Mouse (Mus musculus) spleen, embryonic (tissue): ENCODE results near the gene Lhfp.
"Not testable (repeated sequence)": the region's sequence is repeated elsewhere in the genome, so short reads cannot be mapped to it uniquely, and the experiment has no call there.

ENCODE experiments used
- CTCF ChIA-PET: fragments of 350-600 bp; sonication (Branson Sonifier 250); formaldehyde crosslinking; loops from one replicate; lab custom pipeline; 2022; lab: Charles Lee

The Lhfp gene

DNA sequence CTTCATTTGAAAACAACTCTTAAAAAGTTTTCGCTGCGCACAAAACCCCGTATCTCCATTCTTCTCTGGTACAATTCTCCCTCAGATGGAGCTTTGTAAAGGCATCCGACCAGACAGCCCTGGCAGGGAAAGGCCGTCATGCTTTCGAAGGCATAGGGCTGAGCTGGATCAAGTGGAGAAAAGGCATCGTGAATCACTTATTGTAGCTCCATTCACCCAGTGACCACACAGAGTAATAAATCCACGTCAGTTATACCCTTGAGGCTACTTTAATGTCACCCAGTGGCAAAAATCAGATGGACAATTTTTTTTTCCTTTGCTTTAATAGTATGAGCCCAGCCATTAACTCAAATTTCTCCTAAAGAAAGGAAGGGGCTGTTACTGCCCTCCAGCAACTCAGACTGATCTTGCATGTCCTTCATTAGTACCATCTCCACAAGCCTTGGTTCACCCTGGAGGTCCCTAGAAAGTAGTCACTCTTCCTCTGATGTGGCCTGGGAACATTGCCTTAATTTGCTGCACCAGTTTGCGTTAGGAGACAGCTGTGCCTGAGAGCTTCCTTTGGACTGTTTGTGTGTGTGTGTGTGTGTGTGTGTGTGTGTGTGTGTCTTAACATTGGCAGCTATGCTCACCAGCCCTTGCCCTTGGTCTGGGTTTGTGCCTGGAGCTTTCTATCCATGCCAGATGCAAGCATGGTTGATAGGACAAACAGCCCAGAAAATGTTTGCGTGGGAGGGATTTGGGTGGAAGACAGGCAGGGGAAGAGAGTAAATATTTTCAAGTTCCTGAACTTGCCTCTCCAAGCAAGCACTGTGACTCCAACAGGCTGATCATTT, 169.6 kb downstream of the Lhfp start:
- CTCF ChIA-PET, result no interaction called here

DNA sequence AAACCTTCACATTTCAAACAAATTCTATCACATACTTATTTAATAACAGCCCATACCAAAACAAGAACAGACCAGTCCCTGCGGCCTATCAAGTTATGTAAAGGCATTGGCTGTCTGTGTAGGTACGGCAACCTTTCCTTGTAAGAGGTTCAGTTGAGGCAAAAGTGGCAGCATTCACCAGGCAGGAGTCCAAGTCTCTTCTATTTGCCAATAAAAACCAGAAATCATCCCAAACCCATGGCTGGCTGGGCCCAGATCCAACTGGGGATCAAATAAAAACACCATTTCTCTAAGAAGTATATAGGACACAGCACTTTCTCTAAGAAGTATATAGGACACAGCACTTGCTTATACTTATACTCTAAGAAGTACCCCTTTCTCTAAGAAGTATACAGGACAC, 171.3 kb downstream of the Lhfp start:
- CTCF ChIA-PET, result no interaction called here

DNA sequence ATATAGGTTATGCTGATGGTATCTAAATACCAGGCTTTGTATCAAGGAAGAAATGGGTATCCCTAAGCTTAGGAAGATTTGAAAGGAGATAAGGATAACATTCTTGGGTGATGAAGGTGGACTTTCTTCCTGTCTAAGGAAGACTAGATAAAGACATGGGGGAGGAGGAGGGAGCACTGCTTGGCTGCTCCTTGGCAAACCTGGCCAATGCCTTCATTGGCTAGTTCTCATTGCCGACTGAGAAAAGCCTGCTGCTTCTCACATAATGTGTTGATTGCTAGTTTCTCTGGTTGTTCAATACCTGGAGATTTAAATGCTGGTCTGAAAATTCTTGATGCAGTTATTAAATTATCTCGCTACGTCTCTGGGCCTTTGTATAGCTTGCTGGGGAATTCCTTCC, 172.0 kb downstream of the Lhfp start:
- CTCF ChIA-PET, result no interaction called here

DNA sequence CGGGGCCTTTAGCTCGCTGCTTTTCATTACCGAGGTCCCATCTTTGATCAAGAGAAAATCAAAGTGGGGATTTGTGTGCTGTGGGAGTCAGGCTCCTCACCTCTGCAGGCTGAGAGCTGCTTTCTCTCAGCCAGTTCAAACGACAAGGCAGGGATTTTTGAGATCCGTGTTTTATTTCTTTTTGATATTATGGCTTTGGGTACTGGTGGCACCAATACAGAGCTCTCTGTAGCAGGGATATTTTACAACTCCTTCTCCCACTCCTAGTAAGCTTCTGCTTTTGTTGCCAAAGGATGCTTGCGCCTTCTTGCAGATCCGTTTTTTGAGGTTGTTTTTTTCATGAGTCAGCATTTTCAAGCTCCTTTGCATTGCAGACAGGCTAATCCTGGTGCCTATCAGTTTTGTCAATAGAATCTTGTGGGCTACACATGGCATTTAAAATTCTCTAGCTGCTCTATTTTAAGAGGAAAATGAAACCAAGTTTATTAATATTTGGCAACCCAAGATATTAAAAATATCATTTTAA, 172.5 kb downstream of the Lhfp start:
- CTCF ChIA-PET, result no interaction called here

DNA sequence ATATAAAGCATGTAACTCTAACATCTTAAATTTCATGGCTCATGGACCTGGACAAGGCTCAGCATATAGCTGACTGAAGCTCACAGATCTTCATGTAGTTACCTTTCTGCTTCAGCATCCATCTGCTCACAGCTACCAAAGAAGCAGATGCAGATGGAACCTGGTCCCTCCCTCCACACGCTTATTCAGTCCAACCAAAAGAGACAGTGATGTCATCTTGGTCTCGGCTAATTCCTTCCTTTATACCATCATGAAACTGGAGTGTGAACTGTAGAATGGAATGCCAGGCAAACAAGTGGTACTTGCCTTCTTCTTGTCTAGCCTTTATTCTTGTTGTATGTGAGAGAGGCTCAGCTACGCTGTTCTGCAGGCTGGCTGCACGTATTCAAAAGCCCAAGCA, 173.1 kb downstream of the Lhfp start:
- CTCF ChIA-PET, result no interaction called here

DNA sequence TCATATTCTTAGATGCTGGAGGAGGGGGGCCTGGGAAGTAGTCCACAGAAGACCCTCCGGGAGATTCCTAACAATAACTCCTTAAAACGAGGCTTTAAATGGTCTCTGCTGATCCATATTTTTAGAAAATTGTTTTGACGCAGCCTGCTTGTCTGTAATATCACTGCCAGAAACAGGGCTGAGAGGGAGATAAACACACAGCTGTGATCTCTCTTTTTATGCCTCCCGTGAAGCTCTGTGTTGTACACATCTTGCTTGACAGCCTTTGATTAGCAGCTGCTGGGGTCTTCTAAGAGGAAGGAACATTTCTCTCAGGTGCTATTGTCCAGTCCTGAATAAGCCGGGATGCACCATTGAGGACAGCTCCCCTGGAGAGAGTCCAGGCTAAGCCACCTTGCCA, 176.4 kb downstream of the Lhfp start:
- CTCF ChIA-PET, result no interaction called here

DNA sequence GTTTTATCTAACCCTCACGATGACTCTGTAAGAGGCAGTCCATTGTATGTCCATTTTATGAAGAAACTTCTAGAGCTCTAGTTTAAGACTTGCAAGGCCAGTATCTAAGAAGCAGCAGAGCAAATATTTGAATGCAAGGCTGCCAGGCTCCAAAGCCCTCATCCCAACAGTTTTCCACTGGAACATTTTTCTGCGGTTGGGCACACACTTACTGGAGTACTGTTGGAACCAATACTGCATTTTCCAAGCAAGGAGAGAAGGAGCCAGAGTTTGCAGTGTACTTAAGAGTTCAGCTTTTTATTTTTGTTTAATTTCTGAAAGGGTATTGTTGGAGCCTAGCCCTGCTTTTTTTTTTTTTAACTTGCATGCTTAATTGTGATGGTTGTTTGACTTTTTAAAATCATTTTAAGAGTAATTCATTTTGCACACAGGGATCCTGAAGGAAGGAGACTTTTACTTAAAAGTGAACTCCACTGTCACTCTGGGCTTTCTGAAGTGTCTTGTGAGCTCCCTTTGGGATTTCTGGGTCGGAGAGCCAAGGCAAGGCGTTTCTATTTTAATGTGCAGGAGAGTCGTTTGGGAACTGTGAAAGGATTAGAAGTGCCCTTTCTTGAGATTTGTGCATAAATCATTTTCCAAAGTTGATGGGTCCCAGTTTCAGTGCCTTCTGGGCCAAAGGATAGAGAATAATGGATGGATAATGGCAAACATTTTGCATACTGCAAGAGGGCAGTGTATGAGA, 180.4 kb downstream of the Lhfp start:
- CTCF ChIA-PET, result interaction anchor here (0.7 kb wide), 1 partner anchor 1836 kb away, joined by 4 read pairs; no protein-coding TSS in a partner anchor

DNA sequence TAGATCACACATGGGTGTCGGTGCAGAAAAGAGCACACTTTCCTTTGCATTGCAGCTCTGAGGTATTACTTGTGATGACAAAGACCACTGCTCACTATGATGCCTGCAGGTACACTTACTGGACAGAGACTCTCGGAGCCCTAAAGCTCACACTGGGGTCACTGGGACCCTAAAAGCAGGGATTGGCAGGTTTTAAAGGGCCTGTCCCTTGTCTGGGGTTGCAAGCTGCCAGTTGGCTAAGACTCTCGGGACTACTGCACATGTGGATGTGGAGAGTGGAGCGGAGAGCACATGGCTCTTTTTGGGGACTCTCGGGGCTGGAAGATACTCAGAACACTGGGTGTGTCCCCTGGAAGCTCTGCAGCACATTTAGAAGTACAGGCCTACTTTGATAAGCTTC, 182.8 kb downstream of the Lhfp start:
- CTCF ChIA-PET, result no interaction called here

DNA sequence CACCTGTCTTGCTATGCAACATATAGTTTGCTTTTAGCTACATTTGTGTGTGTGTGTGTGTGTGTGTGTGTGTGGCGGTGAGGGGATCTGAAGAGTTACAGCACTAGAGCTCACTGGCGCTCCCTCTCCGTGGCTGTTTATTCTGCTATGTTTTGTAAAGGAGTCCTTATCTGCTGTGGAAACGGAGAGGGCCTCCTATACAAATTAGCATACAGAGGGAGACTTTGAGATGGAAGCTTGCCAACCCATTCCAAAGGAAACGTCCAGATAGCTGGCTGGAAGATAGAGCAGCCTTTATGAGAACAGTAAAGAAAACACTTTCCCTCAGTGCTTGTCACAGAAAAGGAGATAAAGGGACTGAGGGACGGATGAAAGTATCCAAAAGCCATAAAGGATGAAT, 184.4 kb downstream of the Lhfp start:
- CTCF ChIA-PET, result no interaction called here

DNA sequence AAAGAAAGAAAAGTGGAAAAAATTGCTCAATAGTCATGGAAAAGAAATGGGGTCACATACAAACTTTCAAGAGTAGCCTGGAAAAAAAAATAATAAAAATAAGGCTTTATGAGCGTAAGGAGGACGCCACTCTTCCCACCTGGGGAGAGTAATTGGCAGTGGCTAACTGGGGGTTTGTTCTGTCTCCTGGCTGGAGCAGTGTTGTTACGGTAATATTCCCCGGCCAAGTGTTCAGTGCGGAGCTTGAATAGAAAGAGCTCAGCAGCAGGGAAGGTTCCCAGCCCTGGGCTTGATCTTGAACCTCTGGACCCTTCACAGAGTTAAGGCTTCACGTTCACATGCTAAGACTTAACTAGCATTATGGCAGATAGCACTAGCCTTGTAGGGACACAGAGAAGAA, 184.9 kb downstream of the Lhfp start:
- CTCF ChIA-PET, result no interaction called here

DNA sequence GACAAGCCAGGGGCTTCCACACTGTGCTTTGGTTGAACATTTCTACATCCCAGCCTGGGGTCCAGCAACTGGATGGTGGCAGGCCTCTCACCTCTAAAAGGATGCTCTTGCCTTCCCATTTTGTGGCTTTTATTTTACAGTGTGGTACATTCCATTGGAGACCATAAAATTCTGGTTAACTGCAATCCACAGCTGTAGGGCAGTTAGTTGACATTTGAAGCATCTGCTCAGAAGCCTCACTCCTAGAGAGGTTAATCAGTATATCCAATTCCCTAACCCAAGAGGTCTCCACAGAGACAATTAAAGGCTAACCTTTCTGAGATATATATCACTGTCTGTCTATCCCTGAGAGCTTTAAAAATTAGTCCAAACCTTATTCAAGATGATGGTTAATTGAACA, 186.5 kb downstream of the Lhfp start:
- CTCF ChIA-PET, result no interaction called here

DNA sequence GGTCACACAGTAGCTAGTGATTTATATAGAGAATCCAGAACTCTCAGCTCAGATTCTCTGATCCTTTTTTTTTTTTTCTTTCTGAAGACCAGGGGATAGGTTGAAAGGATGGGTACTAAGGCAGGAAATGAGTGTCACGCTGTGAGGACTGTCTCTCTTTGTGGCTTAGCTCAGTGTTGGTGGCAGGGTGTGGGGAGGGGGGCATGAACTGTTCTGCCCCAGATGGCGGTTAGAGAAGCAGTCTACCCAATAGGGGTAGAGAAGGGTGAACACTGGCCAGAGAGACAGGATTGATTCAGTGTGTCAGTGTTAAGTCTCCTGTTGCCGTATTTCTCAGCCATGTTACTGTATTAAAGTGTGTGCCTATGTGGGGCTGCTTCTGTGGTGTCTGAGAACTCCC, 189.2 kb downstream of the Lhfp start:
- CTCF ChIA-PET, result interaction anchor here (0.6 kb wide), 1 partner anchor 239 kb away, joined by 3 read pairs; no protein-coding TSS in a partner anchor

DNA sequence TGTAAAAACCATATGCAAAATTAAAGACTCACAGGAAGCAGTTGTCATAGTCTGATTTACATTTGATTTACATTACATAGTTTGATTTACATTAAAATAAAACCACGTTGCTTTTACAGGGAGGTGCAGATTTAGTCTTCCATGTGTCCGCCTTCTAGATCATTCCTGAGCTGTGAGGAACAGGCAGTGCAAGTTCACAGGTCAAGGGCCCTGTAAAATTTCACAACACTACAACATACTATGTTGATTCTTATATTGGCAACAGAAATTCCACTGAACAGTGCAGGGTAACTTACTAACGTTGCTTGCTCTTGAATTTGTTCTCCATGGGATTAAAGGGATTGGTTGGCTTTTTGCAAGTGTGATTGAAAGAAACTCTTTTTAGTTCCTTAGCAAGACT, 189.8 kb downstream of the Lhfp start:
- CTCF ChIA-PET, result no interaction called here

DNA sequence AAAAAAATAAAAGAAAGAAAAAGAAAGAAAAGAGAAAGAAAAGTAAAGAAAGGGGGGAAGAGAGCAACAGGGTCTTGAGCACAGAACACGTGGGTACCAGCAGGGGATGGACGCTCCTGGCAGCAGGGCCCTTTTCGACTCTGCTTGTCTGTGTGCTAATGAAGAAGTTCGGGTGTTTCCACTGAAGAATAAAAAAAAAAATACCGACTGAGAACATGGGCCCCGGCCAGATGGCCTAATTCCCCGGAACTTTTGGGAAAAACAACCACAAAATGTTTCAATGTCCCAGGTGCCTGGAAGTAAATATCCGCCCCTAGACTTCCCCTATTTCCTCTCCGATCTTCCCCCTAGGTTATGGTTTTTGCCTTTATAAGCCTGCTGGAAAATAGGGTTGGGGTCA, 191.1 kb downstream of the Lhfp start:
- CTCF ChIA-PET, result not testable (repeated sequence)

DNA sequence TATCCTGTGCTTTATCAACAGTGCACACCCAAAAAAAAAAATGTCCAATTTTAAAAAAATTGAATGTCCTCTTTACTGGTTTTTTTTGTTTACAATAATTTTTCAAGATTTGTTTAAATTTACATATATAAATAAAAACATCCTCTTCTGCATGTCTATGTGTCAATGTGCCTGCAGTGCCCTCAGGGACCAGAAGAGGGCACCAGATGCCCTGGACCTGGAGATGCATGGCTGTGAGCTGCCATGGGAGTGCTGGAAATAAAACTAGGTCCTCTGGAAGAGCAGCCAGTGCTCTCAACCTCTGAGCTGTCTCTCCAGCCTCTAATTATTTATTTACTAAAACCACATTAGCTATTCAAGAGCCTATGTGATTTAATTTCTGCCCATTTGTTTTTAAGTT, 193.4 kb downstream of the Lhfp start:
- CTCF ChIA-PET, result interaction anchor here (0.6 to 0.7 kb wide), 5 partner anchors 25 to 1541 kb away, joined by 3 to 15 read pairs (median 5); no protein-coding TSS in a partner anchor

DNA sequence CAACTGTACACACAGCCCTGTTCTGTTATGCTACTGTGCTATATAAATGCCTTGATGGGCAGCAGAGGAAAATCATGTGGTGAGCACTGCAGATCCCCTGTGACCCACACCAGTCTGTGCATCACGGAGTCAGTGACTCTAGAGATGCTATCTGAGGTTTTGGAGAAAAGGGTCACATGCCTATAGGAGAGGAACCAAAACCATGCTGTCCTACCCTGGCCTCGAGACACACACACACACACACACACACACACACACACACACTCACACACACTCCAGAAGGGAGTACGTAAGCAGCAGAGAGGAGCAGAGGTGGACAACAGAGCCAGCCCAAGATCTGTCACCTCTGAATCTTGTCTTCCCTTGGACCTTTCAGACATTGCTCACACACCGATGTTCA, 195.1 kb downstream of the Lhfp start:
- CTCF ChIA-PET, result no interaction called here

DNA sequence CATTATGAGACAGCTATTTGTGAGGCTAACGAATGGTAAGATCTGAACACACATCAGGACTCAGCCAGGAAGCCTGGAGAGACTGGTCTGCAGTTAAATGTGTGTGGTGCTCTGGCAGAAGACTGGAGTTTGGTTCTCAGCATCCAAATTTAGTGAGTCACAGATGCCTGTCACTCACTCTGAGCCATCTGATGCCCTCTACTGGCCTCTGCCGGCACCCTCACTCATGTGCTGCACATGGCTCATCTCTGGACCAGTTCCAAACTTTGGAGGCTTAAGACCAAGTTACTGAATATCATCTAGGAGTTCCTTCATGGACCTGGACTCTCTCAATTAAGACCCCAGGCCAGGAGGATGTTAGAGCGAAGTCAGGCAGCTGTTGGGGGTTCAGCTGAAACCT, 198.8 kb downstream of the Lhfp start:
- CTCF ChIA-PET, result no interaction called here

DNA sequence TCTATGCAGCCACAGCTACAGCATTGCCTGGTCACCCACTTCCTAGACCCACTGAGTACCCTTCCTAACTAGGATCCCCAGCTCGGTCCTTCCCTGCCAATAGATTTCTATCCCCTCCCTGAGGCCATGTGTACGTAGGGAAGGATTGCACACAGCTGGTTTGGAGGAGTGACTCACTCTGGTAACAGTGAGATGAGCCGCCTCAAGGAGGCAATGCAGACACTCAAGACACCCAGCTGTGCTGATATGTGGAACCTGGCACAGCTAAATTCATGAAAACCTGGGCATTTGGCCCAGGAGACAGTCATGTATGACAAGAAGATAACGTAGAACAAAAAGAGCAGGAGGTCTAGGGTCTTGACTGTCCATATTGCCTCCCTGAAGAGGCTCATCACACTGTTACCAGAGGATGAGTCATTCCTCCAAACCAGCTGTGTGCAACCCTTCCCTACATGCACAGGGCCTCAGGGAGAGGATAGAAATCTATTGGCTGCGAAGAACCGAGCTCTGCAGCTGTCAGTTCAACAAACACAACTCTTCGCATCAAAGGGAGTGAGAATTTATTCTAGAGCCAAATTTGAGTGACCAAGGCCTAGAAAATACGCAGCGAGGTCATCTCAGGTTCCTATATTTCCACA, 204.4 kb downstream of the Lhfp start:
- CTCF ChIA-PET, result no interaction called here

DNA sequence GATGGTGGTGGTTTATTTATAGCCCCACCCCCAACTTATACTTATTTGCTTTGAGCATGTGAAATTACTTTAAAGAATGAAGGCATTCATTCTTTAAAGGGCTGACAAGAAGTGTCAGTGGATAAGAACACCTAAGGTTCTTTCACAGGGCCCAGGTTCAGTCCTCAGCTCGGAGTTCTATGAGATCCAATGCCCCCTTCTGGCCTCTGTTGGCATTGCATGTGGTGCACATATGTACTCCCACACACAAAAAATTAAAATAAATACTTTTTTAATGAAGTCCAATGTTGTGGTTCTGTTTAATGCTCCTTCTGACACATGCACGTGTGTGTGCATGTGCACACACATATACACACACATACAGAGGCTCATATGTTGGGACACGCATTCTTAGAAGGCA, 205.8 kb downstream of the Lhfp start:
- CTCF ChIA-PET, result interaction anchor here (0.5 kb wide), 1 partner anchor 104 kb away, joined by 3 read pairs; no protein-coding TSS in a partner anchor

DNA sequence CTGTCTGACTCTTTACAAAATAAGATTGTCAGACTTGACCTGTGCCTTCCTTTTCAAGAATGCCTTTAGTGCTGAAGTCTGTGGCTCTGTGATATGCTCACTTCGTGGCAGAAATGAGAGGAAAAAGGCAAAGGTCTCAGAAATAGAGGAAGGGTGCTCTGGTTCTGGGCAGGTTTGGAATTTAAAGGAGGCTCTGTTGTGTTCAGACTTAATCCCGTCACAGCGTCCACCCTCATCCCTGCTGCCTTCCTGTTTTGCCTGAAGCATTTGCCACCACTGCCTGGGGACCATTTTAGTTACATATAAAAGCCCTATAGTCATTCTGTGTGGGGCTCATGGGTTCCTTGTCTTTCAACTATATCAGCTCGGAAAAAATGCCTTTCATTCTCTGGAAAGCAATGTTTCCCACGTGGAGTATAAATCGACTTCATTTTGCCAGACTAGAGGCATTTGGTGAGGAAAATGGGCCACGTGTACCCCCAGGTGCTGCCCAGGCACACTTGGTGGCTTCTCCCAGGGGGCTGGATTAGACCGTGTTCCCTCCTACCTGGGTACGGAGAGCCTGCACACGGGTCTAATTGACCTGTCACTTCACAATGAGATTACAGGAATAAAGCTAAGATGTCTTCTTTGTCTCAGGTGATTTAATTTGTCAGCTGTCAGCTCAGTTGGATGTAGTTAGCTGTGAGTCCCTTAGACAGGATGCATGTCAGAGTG, 207.0 kb downstream of the Lhfp start:
- CTCF ChIA-PET, result no interaction called here

DNA sequence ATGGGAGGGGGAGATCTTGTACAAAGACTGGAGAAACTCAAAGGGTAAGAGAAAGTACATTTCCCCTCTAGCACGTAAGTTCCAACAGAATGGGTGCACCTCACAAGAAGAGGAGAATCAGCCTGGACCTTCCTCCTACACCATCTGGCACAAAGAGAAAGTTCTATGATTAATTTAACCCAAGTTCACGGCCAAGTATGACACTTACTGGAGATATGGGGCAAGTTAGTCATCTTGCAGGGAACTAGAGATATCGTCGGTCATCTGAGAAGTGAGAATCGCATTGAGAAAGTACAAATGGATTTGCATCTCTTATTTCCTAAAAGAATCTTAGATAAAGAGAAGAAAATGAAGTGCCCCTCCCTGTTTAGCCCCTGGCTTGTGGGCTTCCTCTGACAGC, 211.2 kb downstream of the Lhfp start:
- CTCF ChIA-PET, result no interaction called here
